Mouse (Mus musculus) heart, embryonic 15.5 days (tissue): Measurements from ENCODE around the gene Tmem189. TPM values are rescaled to one million over a fixed set of nuclear protein-coding genes. Genes with fewer than 3 reads are reported as not detected.

Experiments used
- ATAC-seq: fragments of 200-750 bp; cut with Nextera tagmentation; replicated peaks from 2 replicates; pipeline ENCODE4 v1.8.0; 2017; ENCODE audit warnings: low read depth, moderate TSS enrichment; ENCODE audit not compliant: insufficient number of reproducible peaks, insufficient read depth, low FRiP score
- H3K27ac ChIP-seq: fragments of 300-500 bp; sonication (generic); 2 replicates; pipeline ENCODE4 v1.5.1; 2015; ENCODE audit warnings: mild to moderate bottlenecking, inconsistent platforms
- H3K27me3 ChIP-seq: fragments of 300-500 bp; sonication (generic); 2 replicates; pipeline ENCODE4 v1.6.1; 2015; ENCODE audit warnings: inconsistent platforms
- H3K36me3 ChIP-seq: fragments of 300-500 bp; sonication (generic); 2 replicates; pipeline ENCODE4 v1.6.1; 2015; ENCODE audit warnings: mild to moderate bottlenecking, inconsistent platforms
- H3K4me1 ChIP-seq: fragments of 300-500 bp; sonication (generic); replicated peaks from 2 replicates; pipeline ENCODE4 v1.6.1; 2015; ENCODE audit warnings: inconsistent platforms
- H3K4me2 ChIP-seq: fragments of 300-500 bp; sonication (generic); 2 replicates; pipeline ENCODE4 v1.6.1; 2015; ENCODE audit warnings: inconsistent platforms, mild to moderate bottlenecking, moderate library complexity
- H3K4me3 ChIP-seq: fragments of 300-500 bp; sonication (generic); 2 replicates; pipeline ENCODE4 v1.5.1; 2015; ENCODE audit warnings: mild to moderate bottlenecking, inconsistent platforms
- H3K9ac ChIP-seq: fragments of 300-500 bp; sonication (generic); 2 replicates; pipeline ENCODE4 v1.6.1; 2015; ENCODE audit warnings: mild to moderate bottlenecking, inconsistent platforms
- H3K9me3 ChIP-seq: fragments of 300-500 bp; sonication (generic); replicated peaks from 2 replicates; pipeline ENCODE4 v1.6.1; 2016; ENCODE audit warnings: inconsistent platforms
- WGBS: fragments of 180-500 bp; shearing (Covaris S2); methylation state at CpG from one replicate; pipeline ENCODE4 v1.1.7; 2015; ENCODE audit warnings: mixed read lengths; 5-methylcytosine and 5-hydroxymethylcytosine counted together
- polyA plus RNA-seq: library from polyadenylated mRNA; unstranded; fragments of >200 nt; fragmentation: Nextera tagmentation; extraction: Ambion mirVana; gene quantifications from 2 replicates; pipeline ENCODE4 v1.2.1, GENCODE M21; 2015

Tmem189 gene
- polyA plus RNA-seq, 1 experiment from 2014 or later, result 35.3 TPM

DNA sequence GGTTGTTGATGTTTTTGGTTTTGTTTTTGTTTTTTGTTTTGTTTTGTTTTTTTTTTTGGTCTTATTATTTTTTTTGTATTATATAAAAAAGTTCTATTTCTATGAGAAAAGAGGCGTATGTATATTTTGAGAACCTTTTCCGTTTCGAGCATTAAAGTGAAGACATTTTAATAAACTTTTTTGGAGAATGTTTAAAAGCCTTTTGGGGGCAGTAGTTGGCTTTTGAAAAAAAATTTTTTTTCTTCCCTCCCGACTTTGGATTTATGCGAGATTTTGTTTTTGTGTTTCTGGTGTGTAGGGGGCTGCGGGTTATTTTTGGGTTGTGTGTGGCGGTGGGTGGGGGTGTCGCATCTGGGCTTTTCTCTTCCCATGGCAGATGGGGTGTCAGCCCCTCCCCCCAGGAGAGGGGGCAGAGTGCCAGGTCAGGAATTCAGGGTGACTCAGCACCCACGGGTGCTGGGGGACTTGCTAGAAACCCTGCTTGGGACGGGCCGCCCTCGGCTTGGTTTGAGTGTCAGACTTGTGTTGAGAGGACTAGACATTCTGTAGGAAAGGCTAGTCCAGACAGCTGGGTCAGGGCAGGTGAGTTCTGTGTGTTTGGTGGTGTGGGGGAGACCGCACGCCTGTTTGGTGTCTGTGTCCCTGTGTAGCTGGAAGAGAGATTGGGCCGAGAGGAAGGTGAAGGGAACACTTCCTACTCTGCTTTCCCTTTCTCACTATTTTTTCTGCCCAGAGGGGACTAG lies 768 bp upstream of the Tmem189 start:
- WGBS, result 39% methylated on average over 15 of the region's 15 CpGs
- Histone ChIP-seq H3K27ac (no peak overlapping the region), H3K4me3 (peak overlapping the region; percentile 75), H3K4me1 (peaks cover 33% of the 10 kb centered on the region), H3K9me3 (peaks cover 4% of the 10 kb centered on the region; the same call in 1 of the 2 replicates), H3K4me2 (peak overlapping the region; percentile 98), H3K36me3 (no peaks in the 10 kb centered on the region), H3K27me3 (peaks cover 11% of the 10 kb centered on the region), H3K9ac (peak overlapping the region; percentile 84)
- ATAC-seq, result no peak

GRCm38 (mm10) chr2:167688498-167689451 lies 847 bp downstream of the Tmem189 start, which contains the start of gene Cebpb:
TSS of gene Cebpb (plus strand) at chr2:167688915.
- Histone ChIP-seq H3K9me3 (no peaks in the 10 kb centered on the region), H3K27me3 (peaks cover 16% of the 10 kb centered on the region), H3K27ac (peak within 1 kb of the TSS; percentile 80), H3K9ac (peak within 1 kb of the TSS; percentile 84), H3K4me2 (peak within 1 kb of the TSS; percentile 98), H3K4me1 (peaks cover 35% of the 10 kb centered on the region), H3K4me3 (peak within 1 kb of the TSS; percentile 75), H3K36me3 (no peaks in the 10 kb centered on the region)
- peak; percentile 71 for ATAC-seq
- WGBS, result under 1% methylated on average over 110 of the region's 147 CpGs

- H3K4me3 ChIP-seq, result peak overlapping the region; percentile 75
- 38% methylated on average over 12 of the region's 12 CpGs for WGBS
- no peaks in the 10 kb centered on the region for H3K9me3 ChIP-seq
- peak overlapping the region; percentile 98 for H3K4me2 ChIP-seq
- no peak overlapping the region for H3K27ac ChIP-seq
- 0 out of 2 replicates have a peak, but pooled peaks have one; percentile 5 for ATAC-seq
- peaks cover 35% of the 10 kb centered on the region for H3K4me1 ChIP-seq
- peaks cover 16% of the 10 kb centered on the region for H3K27me3 ChIP-seq
- no peaks in the 10 kb centered on the region for H3K36me3 ChIP-seq
- H3K9ac ChIP-seq, result 0 out of 2 replicates have a peak overlapping the region, but pooled peaks have one; percentile 84
These were observed 1.5 kb downstream of the Tmem189 start for GRCm38 (mm10) chr2:167688126-167688497.

GRCm38 (mm10) chr2:167687651-167688101 lies 1.9 kb downstream of the Tmem189 start:
- 68% methylated on average over 11 of the region's 11 CpGs for WGBS
- no peaks in the 10 kb centered on the region for H3K36me3 ChIP-seq
- no peak for ATAC-seq
- no peak overlapping the region for H3K4me2 ChIP-seq
- no peak overlapping the region for H3K27ac ChIP-seq
- H3K4me3 ChIP-seq, result no peak overlapping the region
- peaks cover 35% of the 10 kb centered on the region for H3K4me1 ChIP-seq
- H3K9ac ChIP-seq, result no peak overlapping the region
- H3K27me3 ChIP-seq, result peaks cover 16% of the 10 kb centered on the region
- H3K9me3 ChIP-seq, result no peaks in the 10 kb centered on the region

DNA sequence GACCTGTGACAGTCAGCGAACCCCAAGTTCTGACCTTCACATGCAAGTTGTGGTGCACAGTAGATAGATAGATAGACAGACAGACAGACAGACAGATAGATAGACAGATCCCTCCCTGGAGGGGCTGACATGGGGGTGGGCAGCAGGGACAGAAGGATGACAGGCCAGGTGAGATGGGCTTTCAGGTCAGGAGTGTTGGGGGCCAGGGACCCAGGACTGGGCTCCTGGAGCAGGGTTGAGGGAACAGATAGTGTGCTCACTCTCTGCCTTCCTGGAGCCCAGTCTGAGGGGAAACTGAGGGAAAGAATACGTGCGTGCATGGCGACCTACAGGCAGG lies 2.4 kb downstream of the Tmem189 start:
- Histone ChIP-seq H3K4me1 (peaks cover 35% of the 10 kb centered on the region), H3K9me3 (no peaks in the 10 kb centered on the region), H3K27ac (no peak overlapping the region), H3K36me3 (no peaks in the 10 kb centered on the region), H3K27me3 (peaks cover 16% of the 10 kb centered on the region), H3K4me2 (no peak overlapping the region), H3K4me3 (no peak overlapping the region), H3K9ac (no peak overlapping the region)
- ATAC-seq, result no peak
- WGBS, result 88% methylated on average over 4 of the region's 4 CpGs

DNA sequence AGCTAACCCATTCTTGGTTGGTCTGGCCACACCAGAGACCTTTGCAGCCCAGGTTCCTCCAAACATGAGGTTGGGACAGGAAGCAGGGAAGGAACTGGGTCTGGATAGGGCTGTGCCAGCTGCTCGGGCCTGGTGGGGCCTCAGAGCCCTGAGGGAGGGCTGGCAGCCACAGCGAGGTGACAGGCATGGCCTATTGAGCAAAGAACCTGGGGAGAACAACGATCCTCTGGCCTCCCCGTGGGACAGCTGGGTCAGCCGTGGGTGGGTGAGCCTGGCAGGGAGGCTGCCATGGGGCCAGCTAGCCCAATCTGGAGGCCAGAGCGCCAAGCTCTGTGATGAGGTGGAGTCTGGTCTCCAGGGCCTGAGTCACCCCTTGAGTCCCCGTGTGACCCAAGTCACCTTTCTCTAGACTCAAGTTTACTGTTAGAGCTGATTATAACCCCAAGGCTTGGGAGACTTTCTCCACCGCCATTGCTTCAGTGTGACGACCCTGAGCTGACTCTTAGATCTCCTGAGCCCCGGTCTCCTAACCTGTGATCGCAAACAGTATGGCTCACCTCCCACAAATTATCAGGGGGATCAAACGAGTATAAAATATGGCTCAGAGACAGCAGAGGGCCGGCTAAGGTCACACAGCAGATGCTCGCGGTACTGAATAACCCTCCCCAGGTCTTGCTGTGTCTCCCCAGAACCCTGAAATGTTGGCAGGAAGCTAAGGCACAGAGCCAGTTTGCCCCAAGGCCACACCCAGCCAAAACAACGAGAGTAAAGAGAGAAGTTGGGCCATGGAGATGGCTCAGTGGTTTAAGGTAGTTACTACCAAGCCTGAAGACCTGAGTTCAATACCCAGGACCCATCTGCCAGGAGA lies 3.0 kb downstream of the Tmem189 start:
- H3K9me3 ChIP-seq, result no peaks in the 10 kb centered on the region
- H3K27me3 ChIP-seq, result peaks cover 16% of the 10 kb centered on the region
- H3K9ac ChIP-seq, result no peak overlapping the region
- ATAC-seq, result no peak
- H3K36me3 ChIP-seq, result no peaks in the 10 kb centered on the region
- no peak overlapping the region for H3K4me2 ChIP-seq
- no peak overlapping the region for H3K27ac ChIP-seq
- peaks cover 29% of the 10 kb centered on the region for H3K4me1 ChIP-seq
- no peak overlapping the region for H3K4me3 ChIP-seq
- WGBS, result 78% methylated on average over 16 of the region's 16 CpGs

DNA sequence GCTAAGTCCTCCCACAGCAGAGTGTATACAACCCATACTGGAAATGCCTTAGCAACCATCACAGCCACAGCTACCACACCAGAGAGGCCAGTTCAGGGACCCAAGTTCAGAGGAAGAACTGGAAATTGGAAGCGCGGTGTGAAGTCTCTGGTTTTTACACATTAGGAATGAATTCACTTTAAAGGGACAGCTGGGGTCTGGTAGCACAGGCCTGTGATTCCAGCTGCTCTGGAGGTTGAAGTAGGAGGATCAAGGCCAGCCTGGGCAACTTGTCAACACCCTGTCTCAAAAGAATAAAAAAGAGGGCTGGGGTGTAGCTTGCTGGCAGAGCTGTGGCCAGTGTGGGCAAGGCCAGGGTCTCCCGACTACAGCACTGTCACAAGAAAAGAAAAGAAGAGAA lies 3.8 kb downstream of the Tmem189 start:
- peaks cover 21% of the 10 kb centered on the region for H3K4me1 ChIP-seq
- no peak for ATAC-seq
- 68% methylated on average over 3 of the region's 3 CpGs for WGBS
- H3K4me2 ChIP-seq, result no peak overlapping the region
- H3K36me3 ChIP-seq, result no peaks in the 10 kb centered on the region
- H3K27ac ChIP-seq, result no peak overlapping the region
- no peak overlapping the region for H3K4me3 ChIP-seq
- no peaks in the 10 kb centered on the region for H3K9me3 ChIP-seq
- peaks cover 16% of the 10 kb centered on the region for H3K27me3 ChIP-seq
- no peak overlapping the region for H3K9ac ChIP-seq

DNA sequence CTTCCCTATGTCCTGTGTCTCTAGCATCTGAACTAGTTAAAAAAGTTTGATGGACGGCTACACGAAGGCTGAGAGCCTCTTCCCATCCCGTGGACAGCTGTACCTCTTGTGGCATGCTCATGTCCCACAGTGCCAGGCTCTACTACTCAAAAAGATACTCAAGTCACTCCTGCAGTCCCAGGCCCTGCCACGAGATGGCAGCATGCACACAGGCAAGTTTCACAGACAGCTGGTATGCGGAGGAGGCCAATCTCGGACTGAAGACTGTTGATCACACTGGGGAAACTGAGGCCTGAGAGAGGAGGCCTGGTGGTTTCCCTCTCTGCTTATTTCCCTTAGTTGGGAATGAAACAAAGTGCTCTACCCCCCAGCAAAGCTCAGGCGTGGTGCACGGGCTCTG lies 4.5 kb downstream of the Tmem189 start:
- Histone ChIP-seq H3K4me2 (no peak overlapping the region), H3K27ac (no peak overlapping the region), H3K36me3 (no peaks in the 10 kb centered on the region), H3K27me3 (peaks cover 16% of the 10 kb centered on the region), H3K9me3 (no peaks in the 10 kb centered on the region), H3K4me3 (no peak overlapping the region), H3K4me1 (peaks cover 15% of the 10 kb centered on the region), H3K9ac (no peak overlapping the region)
- WGBS, result 7% methylated on average over 8 of the region's 8 CpGs
- ATAC-seq, result no peak

DNA sequence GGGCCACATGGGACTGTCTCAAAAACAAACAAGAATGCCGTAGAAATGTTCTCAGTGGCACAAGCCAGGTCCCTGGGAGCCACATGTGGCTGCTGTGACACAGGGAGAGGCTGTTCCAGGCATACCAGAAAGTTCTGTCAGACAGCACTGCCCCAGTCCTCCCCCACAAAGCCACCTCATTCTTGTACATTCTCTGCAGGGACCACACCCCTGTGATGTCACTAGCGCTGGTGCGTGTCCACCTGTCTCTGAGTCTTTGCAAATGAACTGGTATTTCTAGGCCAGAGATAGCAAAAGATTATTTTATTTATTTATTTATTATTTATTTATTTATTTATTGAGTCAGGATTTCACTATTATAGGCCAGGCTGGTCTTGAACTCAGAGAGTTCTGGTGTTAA lies 5.9 kb downstream of the Tmem189 start:
- Histone ChIP-seq H3K9ac (no peak overlapping the region), H3K4me1 (peaks cover 11% of the 10 kb centered on the region), H3K4me3 (no peak overlapping the region), H3K27ac (no peak overlapping the region), H3K36me3 (no peaks in the 10 kb centered on the region), H3K27me3 (peaks cover 16% of the 10 kb centered on the region), H3K4me2 (no peak overlapping the region), H3K9me3 (no peaks in the 10 kb centered on the region)
- no peak for ATAC-seq
- 77% methylated on average over 3 of the region's 3 CpGs for WGBS

DNA sequence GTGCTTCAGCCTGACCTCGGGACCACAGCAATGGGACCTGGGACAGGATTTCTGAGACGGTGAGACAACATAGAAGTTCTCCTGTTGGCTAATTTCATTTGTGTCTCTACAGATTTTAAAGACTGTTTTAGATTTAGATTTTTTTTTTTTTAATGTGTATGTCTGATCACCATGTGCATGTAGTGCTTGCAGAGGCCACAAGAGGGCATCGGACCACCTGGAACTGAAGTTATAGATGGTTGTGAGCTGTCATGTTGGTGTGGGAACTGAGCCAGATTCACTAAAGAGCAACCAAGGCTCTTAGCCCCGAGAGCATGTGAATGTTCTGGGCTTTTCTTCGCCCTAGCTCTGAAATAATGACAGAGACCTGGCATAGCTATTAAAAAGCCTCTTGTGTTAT lies 9.0 kb downstream of the Tmem189 start:
- Histone ChIP-seq H3K36me3 (no peaks in the 10 kb centered on the region), H3K9ac (no peak overlapping the region), H3K27ac (no peak overlapping the region), H3K4me1 (peaks cover 7% of the 10 kb centered on the region; the same call in 1 of the 2 replicates), H3K4me2 (no peak overlapping the region), H3K9me3 (no peaks in the 10 kb centered on the region), H3K27me3 (peaks cover 5% of the 10 kb centered on the region; the same call in 1 of the 2 replicates), H3K4me3 (no peak overlapping the region)
- 45% methylated on average over 5 of the region's 5 CpGs for WGBS
- no peak for ATAC-seq
